In the genomic region with DNA sequence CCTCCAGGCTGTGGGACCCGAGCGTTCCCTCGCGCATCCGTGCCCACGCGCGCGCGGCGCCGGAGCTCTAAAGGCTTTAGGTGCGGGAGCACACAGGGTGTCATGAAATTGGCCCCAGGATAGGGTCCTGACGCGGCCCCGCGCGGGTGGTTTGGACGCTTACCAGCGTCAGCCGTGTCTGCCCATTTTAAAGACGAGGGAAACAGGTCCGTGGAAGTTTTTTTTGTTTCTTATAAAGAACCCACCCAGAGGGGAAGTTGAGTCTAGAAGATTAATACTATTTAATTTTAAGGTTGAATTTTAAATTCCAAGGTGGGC, we compare ENCODE assay signal across 8 mouse cellular contexts. TPM values are rescaled to one million over a fixed set of nuclear protein-coding genes. Genes with fewer than 3 reads are reported as not detected.
A peak's percentile ranks its signal among the peaks of the same experiment; 100 is the strongest.
DNase-seq lines count a peak whose midpoint lies in the region; ATAC-seq and TF ChIP-seq lines count a peak whose summit lies in the region.

No protein-coding gene starts in this region.

- H3K9ac ChIP-seq in liver, embryonic 11.5 days (ENCODE audit: low read depth, low read length): peak overlapping the region; percentile 83
- peak overlapping the region; percentile 98 for H3K9ac ChIP-seq in stomach, postnatal 0 days (ENCODE audit: low read length)

- H3K4me3 ChIP-seq in erythroblast, embryonic 14.5 days (replicated peaks): peak overlapping the region; percentile 88
- peak overlapping the region; percentile 95 for H3K4me3 ChIP-seq in spleen, adult 2 months (ENCODE audit: extremely low read depth, insufficient read depth, insufficient read length)
- H3K4me3 ChIP-seq in liver, embryonic 11.5 days (ENCODE audit: low read depth, low read length): peak overlapping the region; percentile 95
- peak overlapping the region; percentile 98 for H3K4me3 ChIP-seq in stomach, postnatal 0 days (ENCODE audit: low read depth, low read length)

- H3K27me3 ChIP-seq in erythroblast, embryonic 14.5 days (ENCODE audit: control insufficient read depth): peaks cover 19% of the 10 kb centered on the region
- no peaks in the 10 kb centered on the region for H3K27me3 ChIP-seq in spleen, adult 2 months (ENCODE audit: control insufficient read depth, insufficient read depth, low read length)
- no peaks in the 10 kb centered on the region for H3K27me3 ChIP-seq in liver, embryonic 11.5 days (replicated peaks; ENCODE audit: control insufficient read depth, insufficient read depth, low read length)
- no peaks in the 10 kb centered on the region for H3K27me3 ChIP-seq in stomach, postnatal 0 days (ENCODE audit: control insufficient read depth, insufficient read depth, low read length)

- H3K4me1 ChIP-seq in erythroblast, embryonic 14.5 days (ENCODE audit: control insufficient read depth): peaks cover 34% of the 10 kb centered on the region
- H3K4me1 ChIP-seq in spleen, adult 2 months (ENCODE audit: control insufficient read depth, insufficient read depth, insufficient read length): peaks cover 17% of the 10 kb centered on the region
- H3K4me1 ChIP-seq in liver, embryonic 11.5 days (replicated peaks; ENCODE audit: control insufficient read depth, insufficient read depth, low read length): peaks cover 25% of the 10 kb centered on the region
- H3K4me1 ChIP-seq in stomach, postnatal 0 days (replicated peaks; ENCODE audit: control insufficient read depth, insufficient read depth): peaks cover 3% of the 10 kb centered on the region; the same call in 1 of the 2 replicates

- ATAC-seq in erythroblast, adult 5-6 weeks (replicated peaks; ENCODE audit: low FRiP score, poor library complexity, severe bottlenecking): no peak
- peak; percentile 16 for ATAC-seq in liver, embryonic 11.5 days (replicated peaks; ENCODE audit: low FRiP score)
- ATAC-seq in stomach, postnatal 0 days (ENCODE audit: low FRiP score, low TSS enrichment): no peak

- H3K27ac ChIP-seq in spleen, adult 2 months (ENCODE audit: insufficient read depth, low read length): no peak overlapping the region
- no peak overlapping the region for H3K27ac ChIP-seq in liver, embryonic 11.5 days (ENCODE audit: low read depth, low read length)
- peak overlapping the region; percentile 91 for H3K27ac ChIP-seq in stomach, postnatal 0 days (replicated peaks)

- peak overlapping the region; percentile 97 for H3K4me2 ChIP-seq in liver, embryonic 11.5 days
- peak overlapping the region; percentile 93 for H3K4me2 ChIP-seq in stomach, postnatal 0 days (replicated peaks; ENCODE audit: low read depth)

- peaks cover 21% of the 10 kb centered on the region for H3K36me3 ChIP-seq in erythroblast, embryonic 14.5 days (ENCODE audit: control insufficient read depth)
- H3K36me3 ChIP-seq in spleen, adult 2 months (ENCODE audit: control insufficient read depth, insufficient read depth, low read length): peaks cover 11% of the 10 kb centered on the region
- peaks cover 7% of the 10 kb centered on the region for H3K36me3 ChIP-seq in liver, embryonic 11.5 days (ENCODE audit: control insufficient read depth, insufficient read depth, low read length)
- peaks cover 9% of the 10 kb centered on the region for H3K36me3 ChIP-seq in stomach, postnatal 0 days (ENCODE audit: control insufficient read depth, insufficient read depth, low read length)

- TF ChIP-seq POLR2A in spleen, adult 2 months (IDR thresholded peaks at IDR 0.05; ENCODE audit: low read depth, low read length): no peak

- no peaks in the 10 kb centered on the region for H3K9me3 ChIP-seq in erythroblast, embryonic 14.5 days (ENCODE audit: control insufficient read depth, low read length)
- H3K9me3 ChIP-seq in liver, embryonic 11.5 days (ENCODE audit: control insufficient read depth, low read length): no peaks in the 10 kb centered on the region
- H3K9me3 ChIP-seq in stomach, postnatal 0 days (ENCODE audit: control insufficient read depth, low read length): no peaks in the 10 kb centered on the region

- TF ChIP-seq CTCF in spleen, adult 2 months (IDR thresholded peaks at IDR 0.05; ENCODE audit: extremely low read depth, insufficient read depth, insufficient read length, insufficient replicate concordance): no peak
- no peak for TF ChIP-seq CTCF in stomach, postnatal 0 days (IDR thresholded peaks at IDR 0.05; ENCODE audit: low read depth)

- 1% methylated on average over 23 of the region's 23 CpGs for WGBS in spleen, adult 2 months
- WGBS in liver, embryonic 11.5 days: under 1% methylated on average over 23 of the region's 23 CpGs
- WGBS in stomach, postnatal 0 days: 0% methylated on average over 22 of the region's 23 CpGs

- no peak for DNase-seq in spleen, adult 2 months (ENCODE audit: low read depth in 1 of 2, low spot score in 2 of 2)
- DNase-seq in spleen, postnatal 4 days (ENCODE audit: low spot score in 2 of 2): no peak
- no peak for DNase-seq in liver, embryonic 11.5 days (ENCODE audit: low spot score)
- no peak for DNase-seq in stomach, postnatal 0 days (ENCODE audit: low spot score)
- DNase-seq in urinary bladder, adult 2 months (ENCODE audit: low spot score): no peak
- DNase-seq in right cerebral cortex, postnatal 36 days (ENCODE audit: low spot score in 2 of 2): no peak

- no peak for TF ChIP-seq EP300 in stomach, postnatal 0 days (optimal IDR thresholded peaks at IDR 0.05)

RNA-seq across cellular contexts. Expression of gene Sun2, which starts 0.3 kb away (rescaled TPM):
- polyA plus RNA-seq in erythroblast, embryonic 14.5 days (2012): 2.8 and 4.2 TPM in 2 replicates
- 23.4 and 26.5 TPM in 2 replicates for total RNA-seq in erythroblast, adult 5-6 weeks (2015; ENCODE audit: low replicate concordance)
- 44.7 and 48.8 TPM in 2 replicates for total RNA-seq in erythroblast, adult 5-6 weeks (2017; ENCODE audit: low replicate concordance)
- 101 and 116 TPM in 2 replicates for polyA plus RNA-seq in spleen, adult 2 months (2012; rRNA removed)
- polyA plus RNA-seq in liver, embryonic 11.5 days (2014; fragmentation: Nextera tagmentation; extraction: Ambion mirVana): 2.2 and 2.5 TPM in 2 replicates
- 2.2 TPM in 2 replicates for polyA plus RNA-seq in stomach, postnatal 0 days (2015; fragmentation: Nextera tagmentation; extraction: Ambion mirVana)
- polyA plus RNA-seq in urinary bladder, adult 2 months (2012; rRNA removed): 57.9 and 83.3 TPM in 2 replicates

RNA-seq across cellular contexts. Expression of gene Dnal4, which starts 35.0 kb away (rescaled TPM):
- polyA plus RNA-seq in erythroblast, embryonic 14.5 days (2012): 0.69 and 1.1 TPM in 2 replicates
- 4.2 TPM in 1 of 2 replicates, not detected in the other for total RNA-seq in erythroblast, adult 5-6 weeks (2015; ENCODE audit: low replicate concordance)
- total RNA-seq in erythroblast, adult 5-6 weeks (2017; ENCODE audit: low replicate concordance): 0.68 and 1.7 TPM in 2 replicates
- 18.1 and 21.3 TPM in 2 replicates for polyA plus RNA-seq in spleen, adult 2 months (2012; rRNA removed)
- 25.0 and 28.6 TPM in 2 replicates for polyA plus RNA-seq in liver, embryonic 11.5 days (2014; fragmentation: Nextera tagmentation; extraction: Ambion mirVana)
- polyA plus RNA-seq in stomach, postnatal 0 days (2015; fragmentation: Nextera tagmentation; extraction: Ambion mirVana): 30.5 and 31.4 TPM in 2 replicates
- 40.5 and 45.8 TPM in 2 replicates for polyA plus RNA-seq in urinary bladder, adult 2 months (2012; rRNA removed)

RNA-seq across cellular contexts. Expression of gene Gtpbp1, which starts 52.0 kb away (rescaled TPM):
- polyA plus RNA-seq in erythroblast, embryonic 14.5 days (2012): 21.9 and 23.6 TPM in 2 replicates
- 14.4 and 35.2 TPM in 2 replicates for total RNA-seq in erythroblast, adult 5-6 weeks (2015; ENCODE audit: low replicate concordance)
- 23.6 and 31.2 TPM in 2 replicates for total RNA-seq in erythroblast, adult 5-6 weeks (2017; ENCODE audit: low replicate concordance)
- polyA plus RNA-seq in spleen, adult 2 months (2012; rRNA removed): 40.3 and 50.4 TPM in 2 replicates
- 58.8 and 61.8 TPM in 2 replicates for polyA plus RNA-seq in liver, embryonic 11.5 days (2014; fragmentation: Nextera tagmentation; extraction: Ambion mirVana)
- 13.3 and 17.1 TPM in 2 replicates for polyA plus RNA-seq in stomach, postnatal 0 days (2015; fragmentation: Nextera tagmentation; extraction: Ambion mirVana)
- polyA plus RNA-seq in urinary bladder, adult 2 months (2012; rRNA removed): 20.0 and 32.1 TPM in 2 replicates

RNA-seq across cellular contexts. Expression of gene Josd1, which starts 54.9 kb away (rescaled TPM):
- 1.8 and 2.5 TPM in 2 replicates for polyA plus RNA-seq in erythroblast, embryonic 14.5 days (2012)
- total RNA-seq in erythroblast, adult 5-6 weeks (2015; ENCODE audit: low replicate concordance): 6.0 and 6.7 TPM in 2 replicates
- total RNA-seq in erythroblast, adult 5-6 weeks (2017; ENCODE audit: low replicate concordance): 9.1 and 9.2 TPM in 2 replicates
- polyA plus RNA-seq in spleen, adult 2 months (2012; rRNA removed): 11.5 and 16.3 TPM in 2 replicates
- polyA plus RNA-seq in liver, embryonic 11.5 days (2014; fragmentation: Nextera tagmentation; extraction: Ambion mirVana): 25.9 and 28.3 TPM in 2 replicates
- polyA plus RNA-seq in stomach, postnatal 0 days (2015; fragmentation: Nextera tagmentation; extraction: Ambion mirVana): 11.7 and 13.4 TPM in 2 replicates
- polyA plus RNA-seq in urinary bladder, adult 2 months (2012; rRNA removed): 30.1 and 34.1 TPM in 2 replicates

Comparison
In these comparisons a context has a peak if more than half of its experiments do, and no peak if none do; other contexts are left out.
1. RNA of gene Sun2, which starts 0.3 kb away (polyA plus RNA-seq): 101 to 116 TPM in spleen, adult 2 months and 57.9 to 83.3 TPM in urinary bladder, adult 2 months; 2.8 to 4.2 TPM in erythroblast, embryonic 14.5 days, 2.2 TPM in stomach, postnatal 0 days and 2.2 to 2.5 TPM in liver, embryonic 11.5 days; every median in the first group is over 10 times any median in the second.
2. Peak in every context shown above with its lines, with median percentiles within 50 percentile points of each other: H3K4me3 ChIP-seq.